Mouse (Mus musculus): ENCODE measurements at regions not wholly inside any gene's neighbourhood (a gene's known extent, or its start where the extent isn't known, plus 50 kb on each side); places are given as distances from the start of the nearest gene placed in this dataset.
"Not testable (repeated sequence)": the region's sequence is repeated elsewhere in the genome, so short reads cannot be mapped to it uniquely, and the experiment has no call there.

DNA sequence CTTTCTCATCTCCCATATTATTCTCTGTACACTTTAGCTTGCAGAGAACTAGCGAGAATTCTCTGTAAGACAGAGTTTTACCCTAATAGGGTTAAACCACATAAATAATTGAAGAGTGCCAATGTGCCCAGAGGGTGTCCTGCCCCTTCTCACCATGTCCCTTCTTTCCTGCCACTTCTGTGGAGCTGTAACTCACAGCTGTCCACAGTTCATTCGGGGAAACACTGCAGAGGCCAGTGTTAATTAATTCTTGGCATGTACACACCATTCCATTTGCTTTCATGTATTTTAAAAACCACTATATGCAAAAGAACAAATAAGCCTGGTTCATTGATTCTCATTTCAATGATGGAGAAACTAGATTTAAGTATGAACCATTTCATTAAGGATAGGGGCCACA, 787.8 kb downstream of the Ets1 start:
- DNase-seq (ENCODE audit: extremely low spot score, low spot score), result no peak

DNA sequence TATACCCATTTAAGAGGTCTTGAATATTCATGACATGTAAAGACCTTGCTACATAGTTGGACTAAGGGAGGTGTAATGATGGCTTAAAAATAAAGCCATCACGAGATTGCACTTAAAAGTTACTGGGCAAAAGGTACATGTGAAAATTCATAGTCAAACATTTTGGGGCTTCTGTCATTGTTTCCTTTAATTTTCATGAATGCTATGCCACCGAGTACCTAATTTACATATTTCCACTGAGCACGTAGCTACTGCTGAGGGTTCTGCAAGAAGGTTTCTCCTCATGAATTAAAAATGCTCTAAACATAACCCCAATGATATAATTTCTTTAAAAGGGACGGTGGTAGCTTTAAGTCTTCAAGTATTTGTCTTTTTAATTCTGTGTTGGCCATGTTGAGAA, 800.4 kb downstream of the Ets1 start:
- DNase-seq (ENCODE audit: extremely low spot score, low spot score), result no peak

DNA sequence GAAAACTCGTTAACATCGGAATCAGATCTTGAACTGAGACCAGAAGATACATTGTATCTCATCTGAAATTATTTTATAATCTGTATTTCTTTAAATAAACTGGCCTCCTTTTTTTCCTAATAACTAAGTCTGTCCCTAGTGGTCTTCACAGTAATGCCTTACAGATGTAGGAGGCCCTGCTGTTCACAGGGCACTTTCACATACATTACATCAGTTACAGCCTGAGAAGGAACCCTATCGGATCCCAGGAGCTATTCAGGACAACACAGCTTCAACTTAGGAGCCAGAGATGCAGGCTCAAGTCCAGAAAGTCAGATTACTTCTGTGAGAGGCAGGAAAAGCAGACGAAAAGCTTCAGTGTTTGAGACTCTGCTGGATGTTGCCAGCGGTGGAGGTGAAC, 806.2 kb downstream of the Ets1 start:
- no peak for DNase-seq (ENCODE audit: extremely low spot score, low spot score)

DNA sequence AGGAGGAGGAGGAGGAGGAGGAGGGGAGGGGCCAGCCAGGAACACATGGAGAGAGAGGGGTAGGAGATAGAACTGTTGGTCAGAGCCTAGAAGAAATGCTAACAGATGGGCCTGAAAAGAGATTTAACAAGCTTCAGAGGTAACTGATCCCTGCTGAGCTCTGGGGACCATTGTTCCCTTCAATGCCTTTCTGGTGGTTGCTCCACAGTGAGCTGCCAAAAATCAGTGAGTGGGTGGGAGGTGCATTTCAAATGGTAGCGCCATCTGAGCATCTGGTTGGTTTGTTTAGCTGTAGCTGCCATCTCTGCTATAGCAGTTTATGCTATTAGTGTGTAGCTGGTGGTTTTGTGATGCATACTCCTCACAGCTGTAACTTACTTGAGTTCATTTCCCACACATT, 809.9 kb downstream of the Ets1 start:
- DNase-seq (ENCODE audit: extremely low spot score, low spot score), result no peak

DNA sequence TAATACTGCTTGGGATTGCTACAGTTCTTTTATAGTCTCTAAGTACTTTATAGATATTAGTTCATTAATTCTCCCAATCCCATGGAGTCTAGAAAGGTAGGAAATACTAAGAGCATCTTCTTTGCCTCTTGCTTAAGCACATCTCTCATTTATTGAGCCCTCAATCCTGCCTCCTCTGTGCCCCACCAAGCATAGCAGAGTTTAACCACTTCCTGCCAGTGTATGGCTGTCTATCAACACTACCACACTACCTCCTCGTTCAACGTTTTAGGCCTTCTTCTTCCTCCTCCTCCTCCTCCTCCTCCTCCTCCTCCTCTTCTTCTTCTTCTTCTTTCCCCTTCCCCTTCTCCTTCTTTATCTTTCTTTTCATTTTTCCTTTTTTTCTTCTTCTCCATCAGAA, 839.1 kb downstream of the Ets1 start:
- DNase-seq (ENCODE audit: extremely low spot score, low spot score), result no peak

DNA sequence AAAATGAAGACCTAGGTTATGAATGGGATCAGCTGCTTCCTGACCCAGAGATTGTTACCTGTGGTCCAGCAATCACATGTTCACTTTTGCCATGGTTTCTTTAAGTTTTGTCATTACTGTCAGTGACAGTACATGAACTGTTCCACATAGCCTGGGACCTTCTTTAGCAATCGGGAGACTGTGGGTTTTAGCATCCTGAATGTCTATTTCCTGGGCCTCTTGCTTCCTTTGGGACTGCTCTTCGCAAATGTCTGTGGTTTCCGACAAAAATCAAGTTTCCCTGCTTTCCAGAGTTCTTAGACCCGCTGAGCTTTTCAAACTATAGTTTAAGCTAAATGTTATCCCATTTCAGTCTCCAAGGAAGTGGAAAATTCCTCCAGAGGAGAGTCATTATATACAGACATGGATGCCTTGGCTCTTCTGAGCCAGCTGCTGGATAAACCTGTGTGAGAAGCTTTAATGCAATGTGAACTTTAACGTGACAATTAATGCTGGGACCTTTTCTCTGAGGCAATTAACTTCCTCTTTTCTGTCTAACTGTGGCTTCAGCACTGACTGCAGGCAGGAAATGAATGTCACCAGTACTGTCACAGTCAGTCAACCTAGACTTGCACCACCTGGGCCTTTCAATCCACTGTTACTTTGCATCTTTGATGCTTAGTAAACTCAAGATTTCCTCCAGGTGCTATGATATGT, 847.0 kb downstream of the Ets1 start:
- DNase-seq (ENCODE audit: extremely low spot score, low spot score), result no peak

DNA sequence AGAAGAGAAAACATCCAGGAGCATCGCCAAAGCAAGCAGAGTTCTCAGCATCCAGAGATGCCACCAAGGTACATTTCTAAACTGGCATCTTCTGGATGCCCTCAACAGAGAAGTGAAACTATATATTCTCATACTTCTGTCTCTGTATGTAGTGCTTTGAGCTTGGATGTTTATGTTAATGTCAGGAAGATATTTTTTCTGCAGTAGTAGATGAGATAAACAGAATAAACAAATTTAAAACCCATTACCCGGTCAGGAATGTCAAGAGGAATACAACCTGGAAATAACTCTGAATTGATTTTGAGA, 847.5 kb downstream of the Ets1 start:
- no peak for DNase-seq (ENCODE audit: extremely low spot score, low spot score)

DNA sequence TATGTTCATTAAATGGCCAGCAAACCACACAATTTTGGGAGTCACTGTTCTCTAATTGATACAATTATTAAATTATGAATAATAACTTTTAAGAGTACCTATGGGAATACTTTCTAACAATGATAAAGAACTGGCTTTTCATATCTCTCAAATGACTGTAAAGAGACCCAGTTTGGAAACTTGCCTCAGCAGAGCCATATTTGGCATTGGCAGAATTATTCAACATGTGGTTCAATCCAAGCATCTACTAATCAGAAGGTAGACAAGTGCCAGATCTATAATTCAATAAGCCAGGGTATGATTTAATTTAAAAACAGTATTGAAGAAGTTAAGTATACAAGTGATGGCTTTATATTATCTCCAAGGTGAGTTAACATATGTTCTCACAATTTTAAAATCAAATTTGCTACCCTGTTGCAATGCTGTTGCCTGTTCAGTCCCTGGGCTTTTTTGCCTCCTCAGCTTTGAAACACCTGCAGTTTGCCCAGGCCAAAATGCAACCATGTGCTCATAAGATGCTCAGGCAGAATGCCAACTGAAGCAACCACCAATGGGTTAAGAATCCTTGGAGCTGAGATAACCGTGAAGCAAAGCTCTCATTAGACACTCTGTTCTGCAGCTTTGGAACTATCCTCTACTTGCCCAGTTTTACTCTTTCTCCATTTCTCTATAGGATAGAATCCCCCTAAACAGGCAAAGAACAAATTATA, 897.2 kb downstream of the Ets1 start:
- no peak for DNase-seq (ENCODE audit: extremely low spot score, low spot score)

DNA sequence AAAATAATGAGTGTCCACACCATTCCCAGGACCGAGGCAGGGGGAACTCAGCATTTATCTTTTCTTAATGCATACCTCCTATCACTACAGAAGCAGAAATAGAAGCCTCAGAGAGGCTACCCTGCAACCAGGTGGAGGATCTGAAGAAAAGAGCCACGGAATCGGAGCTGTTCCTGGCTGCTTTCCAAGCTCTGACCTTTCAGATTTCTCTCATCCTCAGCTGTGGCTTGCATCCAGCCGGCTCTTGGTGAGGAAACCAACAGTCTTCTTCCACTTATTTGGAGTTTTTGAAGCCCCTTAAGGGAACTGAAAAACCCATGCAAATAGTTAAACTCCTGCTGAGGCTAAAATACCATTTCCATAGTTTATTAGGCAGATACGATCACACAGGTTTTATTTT, 907.3 kb downstream of the Ets1 start:
- no peak for DNase-seq (ENCODE audit: extremely low spot score, low spot score)

DNA sequence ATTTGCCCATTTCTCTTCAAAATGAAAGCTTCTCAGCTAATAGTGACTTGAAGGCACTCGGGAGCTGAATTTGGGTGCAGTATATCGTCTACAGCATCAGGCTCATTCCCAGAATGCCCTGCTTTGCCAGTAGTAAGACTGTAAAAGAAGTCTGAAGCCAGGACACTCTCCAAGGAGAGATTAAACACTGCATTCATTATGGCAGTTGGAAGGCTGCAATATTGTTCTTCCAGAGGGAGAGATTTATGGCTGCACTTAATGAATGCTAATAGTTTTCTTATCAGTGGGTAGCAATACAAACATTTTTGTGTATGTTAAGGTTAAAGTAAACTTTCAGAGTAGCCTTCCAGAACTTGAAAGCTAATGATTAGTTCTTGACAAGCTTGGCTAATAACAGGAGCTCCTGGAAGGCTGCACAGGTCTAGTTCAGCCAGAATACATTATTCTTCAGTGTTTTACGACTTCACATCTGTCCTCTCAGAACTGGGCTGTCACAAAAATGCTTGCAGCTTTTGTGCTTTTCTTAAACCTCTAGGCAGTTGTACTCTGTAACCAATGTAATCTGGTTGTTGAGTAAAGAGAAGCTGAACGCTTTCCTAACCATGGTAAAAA, 910.2 kb downstream of the Ets1 start:
- DNase-seq (ENCODE audit: extremely low spot score, low spot score), result no peak

DNA sequence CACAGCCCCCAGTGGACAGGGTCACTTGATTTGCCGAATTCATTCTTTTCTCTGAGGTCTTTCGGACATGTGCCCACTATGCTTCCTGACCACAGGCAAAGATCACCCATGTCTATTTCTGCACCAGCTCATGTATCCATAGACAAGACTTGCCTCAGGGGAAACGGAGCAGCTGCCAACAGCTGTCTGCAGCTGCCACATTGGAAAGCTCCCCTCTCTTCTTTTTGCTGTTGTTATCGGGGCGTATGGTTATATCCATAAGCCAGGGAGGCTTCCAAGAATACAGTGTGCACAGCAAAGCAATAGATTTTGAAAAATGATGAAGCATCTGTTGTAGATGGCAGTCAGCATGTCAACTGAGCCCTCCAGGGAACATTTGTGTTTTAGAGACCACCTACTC, 913.4 kb downstream of the Ets1 start:
- no peak for DNase-seq (ENCODE audit: extremely low spot score, low spot score)

DNA sequence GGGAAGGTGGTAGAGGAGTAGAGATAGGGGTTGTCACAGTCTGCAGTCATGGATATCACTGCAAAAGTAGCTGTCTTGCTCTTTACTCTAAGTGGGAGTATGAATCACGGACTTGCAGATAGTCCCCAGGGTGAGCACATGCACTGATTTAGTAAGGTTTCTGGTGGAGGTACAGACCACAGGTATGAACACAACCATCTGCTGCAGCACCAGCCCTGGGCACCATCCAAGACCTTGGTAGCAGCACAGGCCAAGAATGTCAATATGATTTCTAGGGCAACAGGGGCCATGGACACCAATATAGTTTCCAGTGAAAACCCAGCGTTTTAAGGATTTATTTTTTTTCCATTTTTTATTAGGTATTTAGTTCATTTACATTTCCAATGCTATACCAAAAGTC, 913.7 kb upstream of the Kirrel3 start:
- DNase-seq (ENCODE audit: extremely low spot score, low spot score), result no peak

DNA sequence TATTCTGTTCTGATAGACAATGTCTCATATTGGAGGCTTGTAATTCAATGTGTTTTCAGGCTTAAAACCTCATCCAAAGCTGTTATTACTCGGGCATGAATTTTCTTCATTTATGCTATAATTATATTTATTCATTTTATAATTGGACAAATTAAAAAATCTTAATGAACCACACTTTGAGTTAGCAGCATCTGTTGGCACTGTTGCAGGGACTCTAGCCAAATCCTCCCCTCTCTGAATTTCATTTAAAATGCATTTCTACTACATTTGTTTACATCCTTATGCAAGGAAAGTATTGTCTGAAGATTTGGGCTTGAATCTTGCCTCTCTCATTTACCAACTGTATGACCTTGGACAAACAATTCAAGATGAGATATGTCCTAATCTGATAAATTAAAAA, 874.2 kb upstream of the Kirrel3 start:
- DNase-seq (ENCODE audit: extremely low spot score, low spot score), result no peak

DNA sequence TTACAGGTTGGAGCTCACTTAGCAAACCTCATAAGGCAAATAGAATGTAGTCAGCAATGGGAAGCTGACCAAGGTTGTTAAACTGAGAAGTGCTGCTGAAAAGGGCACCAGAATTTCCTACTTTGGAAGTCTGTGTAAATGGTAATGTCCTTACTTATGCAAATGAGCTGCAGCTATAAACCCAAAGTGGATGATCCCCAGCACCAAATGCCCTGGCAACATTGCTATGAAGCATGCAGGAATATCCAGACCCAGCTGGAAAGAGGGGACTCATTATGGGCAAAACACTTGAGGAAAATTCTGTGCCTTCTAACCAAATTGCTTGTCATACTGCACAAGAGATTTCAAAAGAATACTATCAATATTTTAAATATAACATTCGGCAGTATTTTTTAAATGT, 861.3 kb upstream of the Kirrel3 start:
- no peak for DNase-seq (ENCODE audit: extremely low spot score, low spot score)

DNA sequence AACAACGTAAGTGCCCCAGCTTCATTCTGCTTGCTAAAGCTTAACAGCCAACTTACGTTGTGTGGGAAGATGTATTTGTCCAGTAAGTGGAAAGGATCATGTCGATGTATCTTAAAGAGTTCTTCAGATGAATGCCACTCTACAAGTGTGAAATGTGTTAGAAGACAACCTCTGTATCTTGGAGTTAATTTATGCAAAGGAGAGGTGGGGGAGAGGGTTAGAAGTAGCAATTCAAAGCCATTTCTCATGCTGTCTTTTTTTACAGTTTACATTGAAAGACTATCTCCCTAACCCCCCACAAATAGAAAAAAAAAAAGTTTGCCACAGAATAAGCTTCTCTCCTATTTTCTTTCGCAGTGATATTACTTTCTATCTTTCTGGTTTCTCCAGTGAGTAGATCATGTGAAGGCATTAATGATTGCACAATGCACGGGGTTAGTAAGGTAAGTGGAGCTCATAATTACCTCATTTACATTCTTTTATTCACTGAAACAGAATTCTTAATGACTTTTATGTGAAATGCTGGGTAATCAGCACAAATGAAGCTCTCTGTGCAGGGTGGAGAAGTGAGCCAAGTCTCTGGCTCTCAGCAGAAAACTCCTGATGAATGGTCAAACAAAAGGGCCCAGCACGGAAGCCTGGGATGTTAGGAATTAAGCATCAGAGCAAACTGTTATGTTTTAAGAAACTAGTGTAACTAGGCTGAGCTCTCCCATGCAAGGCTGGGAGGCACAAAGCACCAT, 855.8 kb upstream of the Kirrel3 start:
- no peak for DNase-seq (ENCODE audit: extremely low spot score, low spot score)

DNA sequence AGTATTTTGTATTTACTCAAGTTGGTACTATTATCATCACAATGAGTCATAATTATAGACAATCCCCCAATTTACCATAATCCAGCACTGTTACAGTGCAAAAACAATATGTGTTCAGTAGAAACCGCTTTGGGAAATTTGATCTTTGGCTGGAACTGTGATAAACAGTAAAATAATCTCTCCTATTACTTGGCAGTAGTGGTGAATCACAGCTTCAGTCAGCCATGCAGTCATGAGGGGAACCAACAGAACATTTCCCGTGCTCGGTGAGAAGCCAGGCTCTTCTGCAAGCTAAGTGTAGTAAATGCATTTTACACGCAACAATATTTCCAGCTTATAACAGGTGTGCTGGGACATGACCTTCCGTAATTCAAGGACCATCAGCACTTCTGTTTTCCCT, 822.7 kb upstream of the Kirrel3 start:
- DNase-seq (ENCODE audit: extremely low spot score, low spot score), result no peak

DNA sequence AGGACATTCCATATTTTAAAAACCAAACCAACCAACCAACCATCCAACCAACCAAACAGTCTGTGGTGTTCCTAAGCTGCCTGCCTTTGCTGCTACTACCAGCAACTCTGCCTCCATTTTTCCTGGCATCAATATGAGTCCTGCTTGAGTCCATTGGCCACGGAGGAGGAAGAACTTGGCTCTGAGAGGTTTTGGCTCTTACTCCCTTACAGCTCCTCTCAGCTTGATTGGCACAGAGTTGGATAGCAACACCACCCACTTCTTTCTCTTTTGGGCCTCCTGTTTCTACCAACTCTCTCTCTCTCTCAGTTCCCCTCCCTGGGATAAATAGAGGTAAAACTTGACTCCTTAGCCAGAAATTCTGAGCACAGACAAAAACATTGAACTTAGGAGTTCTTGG, 804.6 kb upstream of the Kirrel3 start:
- no peak for DNase-seq (ENCODE audit: extremely low spot score, low spot score)

DNA sequence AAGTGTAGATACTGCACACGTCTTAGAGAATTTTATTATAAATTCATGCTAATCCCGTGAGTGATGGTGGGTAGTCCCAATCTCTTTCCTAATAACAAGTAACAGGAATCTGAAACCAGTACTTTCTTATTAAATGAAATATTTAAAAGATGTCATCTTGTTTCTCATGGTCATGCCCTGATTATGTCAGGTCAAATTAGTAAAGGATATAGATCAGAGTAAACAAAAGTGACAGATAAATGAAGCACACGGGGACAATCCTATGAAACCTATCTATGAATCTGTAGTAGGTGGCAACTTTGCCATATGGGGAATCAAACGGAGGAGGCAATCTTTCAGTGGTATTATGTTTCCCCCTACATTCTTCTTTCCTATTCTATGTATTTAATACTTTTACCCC, 794.0 kb upstream of the Kirrel3 start:
- no peak for DNase-seq (ENCODE audit: extremely low spot score, low spot score)

DNA sequence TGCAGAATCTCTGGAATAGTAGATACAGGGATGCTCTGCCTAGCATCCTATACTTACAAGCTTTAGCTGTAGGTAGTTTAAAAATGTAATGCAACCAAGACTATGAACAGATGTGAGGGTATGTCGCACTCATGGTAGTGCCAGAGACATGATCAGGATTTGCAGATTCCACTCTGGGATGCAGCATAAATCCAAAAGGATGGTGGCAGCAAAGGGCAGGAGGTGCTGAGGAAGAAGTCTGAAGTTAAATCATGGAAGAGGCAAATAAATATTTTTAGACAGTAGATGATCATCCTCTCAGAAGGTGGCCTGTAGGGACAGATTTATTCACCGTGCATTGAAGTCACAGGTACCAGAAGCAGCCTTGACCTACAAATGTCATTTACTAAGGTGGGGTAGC, 768.1 kb upstream of the Kirrel3 start:
- DNase-seq (ENCODE audit: extremely low spot score, low spot score), result no peak

DNA sequence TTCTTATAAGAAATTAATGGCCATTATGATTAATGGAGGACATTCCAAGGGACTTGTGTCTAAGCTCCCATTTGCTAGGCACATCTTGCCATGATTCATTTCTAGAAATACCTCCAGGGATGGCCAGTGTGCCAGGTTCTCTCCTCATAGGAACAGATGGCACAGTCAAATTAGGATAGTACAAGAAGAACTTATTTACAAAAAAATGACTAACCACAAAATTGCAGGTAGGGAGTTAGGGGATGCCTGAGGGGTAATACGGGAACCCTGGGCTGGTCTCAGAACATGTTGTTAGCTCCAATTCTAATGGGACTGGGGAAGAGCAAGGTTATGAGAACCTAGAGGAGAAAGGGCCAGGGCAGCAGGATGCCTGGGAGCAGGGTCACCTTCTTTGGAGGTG, 760.9 kb upstream of the Kirrel3 start:
- no peak for DNase-seq (ENCODE audit: extremely low spot score, low spot score)

DNA sequence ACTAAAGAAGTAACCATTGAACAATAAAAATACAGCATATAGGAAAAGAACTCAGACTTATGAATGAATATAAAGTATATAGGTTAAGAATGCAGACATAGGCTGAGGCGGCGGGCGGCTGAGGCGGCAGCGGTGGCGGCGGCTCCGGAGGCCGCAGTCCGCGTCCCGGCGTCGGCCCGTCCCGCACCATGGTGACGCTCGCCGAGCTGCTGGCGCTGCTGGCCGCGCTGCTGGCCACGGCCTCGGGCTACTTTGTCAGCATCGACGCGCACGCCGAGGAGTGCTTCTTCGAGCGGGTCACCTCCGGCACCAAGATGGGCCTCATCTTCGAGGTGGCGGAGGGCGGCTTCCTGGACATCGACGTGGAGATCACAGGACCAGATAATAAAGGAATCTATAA, 757.6 kb upstream of the Kirrel3 start:
- DNase-seq (ENCODE audit: extremely low spot score, low spot score), result not testable (repeated sequence)

DNA sequence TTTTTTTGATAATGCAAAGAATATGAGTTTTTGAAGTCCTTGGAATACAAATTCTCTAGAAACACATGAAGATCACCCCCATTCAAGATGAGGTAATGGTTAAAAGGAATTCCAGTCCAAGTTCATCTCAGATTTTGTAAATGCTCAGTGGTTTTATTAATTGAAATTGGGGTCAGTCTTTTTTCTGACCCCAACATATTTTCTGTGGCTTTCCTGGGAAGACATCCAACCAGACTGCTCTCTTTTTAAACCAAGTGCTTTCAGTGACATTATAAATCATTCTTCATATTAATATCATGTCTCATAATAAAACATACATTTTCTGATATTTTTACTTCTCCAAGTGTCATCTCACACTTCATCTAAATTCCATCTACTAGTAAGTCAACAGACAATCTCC, 725.0 kb upstream of the Kirrel3 start:
- DNase-seq (ENCODE audit: extremely low spot score, low spot score), result no peak

DNA sequence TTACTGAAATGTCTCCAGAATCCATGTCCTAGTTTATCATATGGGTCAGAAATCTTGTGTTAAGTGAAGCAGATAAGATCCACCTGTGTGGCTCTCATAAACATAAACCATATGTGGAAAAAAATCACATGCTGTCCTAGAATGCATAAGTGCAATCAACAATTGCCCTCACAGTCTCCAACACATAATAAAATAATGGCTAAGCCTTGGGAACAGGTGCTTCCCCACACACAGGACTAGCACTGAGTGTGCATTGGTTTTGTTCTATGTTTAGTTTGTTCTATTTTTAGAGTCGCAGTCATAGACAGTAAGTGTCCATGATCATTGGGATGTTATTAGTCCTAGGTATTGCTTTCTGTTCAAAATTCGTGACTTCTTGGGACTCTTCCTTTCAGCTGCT, 719.5 kb upstream of the Kirrel3 start:
- DNase-seq (ENCODE audit: extremely low spot score, low spot score), result no peak

All from neural tube, embryonic 10.5 days (tissue).